Mouse (Mus musculus): ENCODE results near the gene Aph1b.

DNA sequence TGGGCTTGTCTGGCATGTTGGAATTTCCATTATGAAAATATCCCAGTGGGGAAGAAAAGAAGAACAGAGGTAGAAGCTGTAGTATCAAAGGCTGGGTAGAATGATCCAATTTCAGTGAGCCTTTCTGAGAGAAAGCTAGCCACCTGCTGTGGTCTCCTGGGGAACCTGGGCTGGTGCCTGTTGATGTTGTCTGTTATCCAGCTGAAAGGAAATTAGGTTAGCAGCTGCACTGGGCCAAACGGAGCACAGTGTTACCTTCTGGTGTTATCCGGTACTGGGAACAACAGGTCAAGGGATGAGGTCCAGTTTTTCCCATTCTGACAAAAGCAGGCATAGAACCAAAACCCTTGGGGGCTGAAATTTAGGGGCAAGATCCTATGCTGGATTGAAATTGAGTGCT is 18.1 kb upstream of the Aph1b start:
- no peak for TF ChIP-seq CTCF (IDR thresholded peaks at IDR 0.05; ENCODE audit: control insufficient read depth, insufficient read depth, insufficient replicate concordance, low read depth, low read length)
- TF ChIP-seq POLR2A (IDR thresholded peaks at IDR 0.05; ENCODE audit: control insufficient read depth, low read depth, low read length) = no peak
